ENCODE assay signal across 27 mouse cellular contexts in genomic region chr1:47794763-47795162, GRCm38 (mm10).
DNase-seq lines count a peak whose midpoint lies in the region; ATAC-seq and TF ChIP-seq lines count a peak whose summit lies in the region.
"Had no signal": no experiment of that assay in that cellular context is flagged by ENCODE, and none has a peak within 500 bp of the region (broad histone marks: within the 10 kb centered on the region; RNA-seq: fewer than 3 reads in every experiment).

No protein-coding gene starts in this region.

- no peak for TF ChIP-seq EP300 in lung, postnatal 0 days (IDR thresholded peaks at IDR 0.05)

- no peaks in the 10 kb centered on the region for H3K27me3 ChIP-seq in hindbrain, postnatal 0 days (ENCODE audit: insufficient read depth, low read length)
- H3K27me3 ChIP-seq in hindbrain, embryonic 11.5 days (ENCODE audit: control insufficient read depth, insufficient read depth, low read length) = no peaks in the 10 kb centered on the region
- no peaks in the 10 kb centered on the region for H3K27me3 ChIP-seq in lung, embryonic 16.5 days (ENCODE audit: control insufficient read depth, insufficient read depth, low read depth, low read length)
- H3K27me3 ChIP-seq in lung, postnatal 0 days (replicated peaks; ENCODE audit: insufficient read depth, low read length) = no peaks in the 10 kb centered on the region
- H3K27me3 ChIP-seq: forebrain, embryonic 15.5 days; limb, embryonic 15.5 days; liver, embryonic 13.5 days had no signal

- H3K4me1 ChIP-seq in hindbrain, postnatal 0 days (ENCODE audit: insufficient read depth, low read length) = no peaks in the 10 kb centered on the region
- H3K4me1 ChIP-seq in hindbrain, embryonic 11.5 days (replicated peaks; ENCODE audit: control insufficient read depth, insufficient read depth, low read length) = no peaks in the 10 kb centered on the region
- H3K4me1 ChIP-seq in lung, embryonic 16.5 days (replicated peaks; ENCODE audit: control insufficient read depth, insufficient read depth, low read length) = no peaks in the 10 kb centered on the region
- no peaks in the 10 kb centered on the region for H3K4me1 ChIP-seq in lung, postnatal 0 days (ENCODE audit: insufficient read depth, low read depth, low read length)
- H3K4me1 ChIP-seq: forebrain, embryonic 15.5 days; limb, embryonic 15.5 days; liver, embryonic 13.5 days had no signal

- 42% methylated on average over 3 of the region's 3 CpGs for WGBS in hindbrain, postnatal 0 days
- 82% methylated on average over 3 of the region's 3 CpGs for WGBS in hindbrain, embryonic 11.5 days
- WGBS in lung, embryonic 16.5 days = 24% methylated on average over 3 of the region's 3 CpGs
- WGBS in lung, postnatal 0 days = 39% methylated on average over 3 of the region's 3 CpGs

- H3K9me3 ChIP-seq in hindbrain, postnatal 0 days (ENCODE audit: low read length) = no peaks in the 10 kb centered on the region
- H3K9me3 ChIP-seq in hindbrain, embryonic 11.5 days (ENCODE audit: control insufficient read depth, low read length) = no peaks in the 10 kb centered on the region
- no peaks in the 10 kb centered on the region for H3K9me3 ChIP-seq in lung, embryonic 16.5 days (ENCODE audit: control insufficient read depth, low read length)
- no peaks in the 10 kb centered on the region for H3K9me3 ChIP-seq in lung, postnatal 0 days (ENCODE audit: low read length)
- H3K9me3 ChIP-seq: forebrain, embryonic 15.5 days; limb, embryonic 15.5 days; liver, embryonic 13.5 days had no signal

- H3K36me3 ChIP-seq in hindbrain, postnatal 0 days (ENCODE audit: insufficient read depth, low read length) = no peaks in the 10 kb centered on the region
- H3K36me3 ChIP-seq in hindbrain, embryonic 11.5 days (ENCODE audit: control insufficient read depth, insufficient read depth, low read length) = no peaks in the 10 kb centered on the region
- H3K36me3 ChIP-seq in lung, embryonic 16.5 days (ENCODE audit: control insufficient read depth, insufficient read depth, low read length) = no peaks in the 10 kb centered on the region
- no peaks in the 10 kb centered on the region for H3K36me3 ChIP-seq in lung, postnatal 0 days (ENCODE audit: insufficient read depth, low read length)
- H3K36me3 ChIP-seq: forebrain, embryonic 15.5 days; limb, embryonic 15.5 days; liver, embryonic 13.5 days had no signal

- no peak for ATAC-seq in hindbrain, postnatal 0 days
- ATAC-seq in hindbrain, embryonic 11.5 days (ENCODE audit: low FRiP score) = no peak
- ATAC-seq in lung, embryonic 16.5 days (ENCODE audit: low read depth) = 0 out of 2 replicates have a peak, but pooled peaks have one; percentile 10
- peak; percentile 21; the same call in 1 of the 2 replicates for ATAC-seq in lung, postnatal 0 days
- ATAC-seq: CD4-positive, CD25-positive, alpha-beta regulatory T cell, adult 4 months; forebrain, embryonic 15.5 days; inflammation-experienced regulatory T-cells, adult 6 months had no signal

- H3K27ac ChIP-seq in hindbrain, postnatal 0 days = no peak overlapping the region
- H3K27ac ChIP-seq in hindbrain, embryonic 11.5 days (ENCODE audit: low read depth, low read length) = no peak overlapping the region
- H3K27ac ChIP-seq in lung, embryonic 16.5 days (ENCODE audit: low read length) = no peak overlapping the region
- H3K27ac ChIP-seq in lung, postnatal 0 days (ENCODE audit: low read length) = no peak overlapping the region
- H3K27ac ChIP-seq: forebrain, embryonic 15.5 days; gastrocnemius, adult 2 months; hindbrain, embryonic 14.5 days; limb, embryonic 15.5 days; liver, embryonic 13.5 days; macrophage had no signal

- no peak overlapping the region for H3K9ac ChIP-seq in hindbrain, postnatal 0 days (replicated peaks; ENCODE audit: low read length)
- no peak overlapping the region for H3K9ac ChIP-seq in hindbrain, embryonic 11.5 days (ENCODE audit: low read depth, low read length)
- no peak overlapping the region for H3K9ac ChIP-seq in lung, embryonic 16.5 days (ENCODE audit: low read length)
- no peak overlapping the region for H3K9ac ChIP-seq in lung, postnatal 0 days (replicated peaks; ENCODE audit: low read depth)
- H3K9ac ChIP-seq: forebrain, embryonic 15.5 days; hindbrain, embryonic 14.5 days; limb, embryonic 15.5 days; liver, embryonic 13.5 days had no signal

- no peak for TF ChIP-seq CTCF in hindbrain, postnatal 0 days (IDR thresholded peaks at IDR 0.05; ENCODE audit: low read depth)
- no peak for TF ChIP-seq CTCF in lung, postnatal 0 days (IDR thresholded peaks at IDR 0.05)

- H3K4me2 ChIP-seq in hindbrain, postnatal 0 days (ENCODE audit: low read depth, low read length) = no peak overlapping the region
- no peak overlapping the region for H3K4me2 ChIP-seq in hindbrain, embryonic 11.5 days (replicated peaks; ENCODE audit: low read depth, low read length)
- no peak overlapping the region for H3K4me2 ChIP-seq in lung, embryonic 16.5 days (ENCODE audit: low read depth, low read length)
- no peak overlapping the region for H3K4me2 ChIP-seq in lung, postnatal 0 days (replicated peaks; ENCODE audit: low read depth, low read length)
- H3K4me2 ChIP-seq: forebrain, embryonic 15.5 days; heart, embryonic 11.5 days; hindbrain, embryonic 14.5 days; limb, embryonic 15.5 days; liver, embryonic 13.5 days had no signal

- peak; percentile 18 for DNase-seq in hindbrain, postnatal 0 days (ENCODE audit: low spot score)
- DNase-seq in hindbrain, embryonic 11.5 days (ENCODE audit: low spot score) = no peak
- DNase-seq in lung, postnatal 4 days = no peak
- peak; percentile 11 for DNase-seq in lung, postnatal 0 days (ENCODE audit: low spot score)
- DNase-seq in layer of hippocampus, adult 9-10 months (ENCODE audit: low spot score) = no peak
- no peak for DNase-seq in B cell, adult 2 months
- DNase-seq: adrenal gland, postnatal 14 days; cerebellum, adult 18-20 months; gastrocnemius, adult 2 months; gastrocnemius, postnatal 36 days; heart, adult 18-20 months; heart, postnatal 4 days; kidney, adult 11 months; kidney, postnatal 14 days; liver, embryonic 13.5 days; midbrain, embryonic 14.5 days; spleen, adult 18-20 months; thymus, adult 2 months; thymus, postnatal 36 days had no signal

- no peak overlapping the region for H3K4me3 ChIP-seq in hindbrain, postnatal 0 days (ENCODE audit: low read length)
- no peak overlapping the region for H3K4me3 ChIP-seq in hindbrain, embryonic 11.5 days (ENCODE audit: low read depth, low read length)
- H3K4me3 ChIP-seq in lung, embryonic 16.5 days (ENCODE audit: low read length) = no peak overlapping the region
- H3K4me3 ChIP-seq in lung, postnatal 0 days (ENCODE audit: low read depth, low read length) = no peak overlapping the region
- H3K4me3 ChIP-seq: forebrain, embryonic 15.5 days; gastrocnemius, adult 2 months; limb, embryonic 15.5 days; liver, embryonic 13.5 days had no signal

Comparison
In these comparisons a context has a peak if more than half of its experiments do, and no peak if none do; other contexts are left out.
1. DNase-seq: peak in hindbrain, postnatal 0 days (single experiment) and lung, postnatal 0 days (single experiment); none in hindbrain, embryonic 11.5 days (single experiment), lung, postnatal 4 days (0 of 2), layer of hippocampus, adult 9-10 months (single experiment) and B cell, adult 2 months (0 of 2).
2. ATAC-seq: peak in lung, embryonic 16.5 days (single experiment) and lung, postnatal 0 days (single experiment); none in hindbrain, postnatal 0 days (single experiment) and hindbrain, embryonic 11.5 days (single experiment).